Mouse (Mus musculus) heart, postnatal 0 days (tissue): ENCODE measurements around the gene Pik3cd.

Experiments used
- CTCF ChIP-seq: IDR thresholded peaks from 2 replicates; pipeline ENCODE4 v1.5.1; 2016; ENCODE audit warnings: antibody characterized with exemption, control low read depth, low read depth
- EP300 ChIP-seq: IDR thresholded peaks from 2 replicates; pipeline ENCODE4 v1.6.1; 2016; ENCODE audit warnings: antibody characterized with exemption, low read depth

GRCm38 (mm10) chr4:149732313-149732712, 29.9 kb upstream of the Pik3cd start:
- TF ChIP-seq CTCF (no peak), EP300 (no peak)
